Mouse (Mus musculus): Measurements from ENCODE around the gene Blvra.

DNA sequence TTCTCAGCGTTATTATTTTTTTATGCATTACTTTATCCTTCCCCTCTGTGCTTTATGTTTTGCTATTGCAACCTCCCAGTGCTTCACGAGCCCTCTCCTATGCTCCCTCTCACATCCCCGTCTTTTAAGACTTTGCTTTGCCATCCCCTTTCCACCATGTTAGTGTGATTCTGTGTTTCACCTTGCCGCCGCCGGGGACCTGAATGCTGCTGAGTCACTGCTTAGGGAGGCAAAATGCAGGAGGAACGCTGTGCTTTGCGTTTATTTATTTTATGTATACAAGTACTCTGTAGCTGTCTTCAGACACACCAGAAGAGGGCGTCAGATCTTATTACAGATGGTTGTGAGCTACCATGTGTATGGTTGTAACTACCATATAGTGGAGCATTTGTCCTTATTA, 7.1 kb downstream of the Blvra start:
- TF ChIP-seq EP300 (IDR thresholded peaks at IDR 0.05) (no peak), CTCF (IDR thresholded peaks at IDR 0.05) (no peak)
